Mouse (Mus musculus) lung, postnatal 0 days (tissue): Measurements from ENCODE around the gene Tmem147. TPM values are rescaled to one million over a fixed set of nuclear protein-coding genes. Genes with fewer than 3 reads are reported as not detected.
A peak's percentile ranks its signal among the peaks of the same experiment; 100 is the strongest.

Experiments
- ATAC-seq: fragments of 200-750 bp; cut with Nextera tagmentation; 2 replicates; pipeline ENCODE4 v1.8.0; 2017; ENCODE audit warnings: moderate library complexity
- DNase-seq: peaks from one replicate; pipeline ENCODE4 v3.0.0-alpha.2; 2016; ENCODE audit warnings: low spot score
- H3K27ac ChIP-seq: fragments of 300-500 bp; sonication (generic); 2 replicates; pipeline ENCODE4 v1.5.1; 2014; ENCODE audit warnings: antibody characterized with exemption, mild to moderate bottlenecking, low read length, mixed read lengths
- H3K27me3 ChIP-seq: fragments of 300-500 bp; sonication (generic); replicated peaks from 2 replicates; pipeline ENCODE4 v1.6.1; 2014; ENCODE audit warnings: low read length, mixed read lengths; ENCODE audit not compliant: insufficient read depth
- H3K36me3 ChIP-seq: fragments of 300-500 bp; sonication (generic); 2 replicates; pipeline ENCODE4 v1.6.1; 2014; ENCODE audit warnings: low read length, mixed read lengths; ENCODE audit not compliant: insufficient read depth
- H3K4me1 ChIP-seq: fragments of 300-500 bp; sonication (generic); 2 replicates; pipeline ENCODE4 v1.6.1; 2014; ENCODE audit warnings: antibody characterized with exemption, low read depth, low read length, mixed read lengths; ENCODE audit not compliant: insufficient read depth
- H3K4me2 ChIP-seq: fragments of 300-500 bp; sonication (generic); replicated peaks from 2 replicates; pipeline ENCODE4 v1.6.1; 2014; ENCODE audit warnings: low read depth, mild to moderate bottlenecking, low read length, moderate library complexity, mixed read lengths
- H3K4me3 ChIP-seq: fragments of 300-500 bp; sonication (generic); 2 replicates; pipeline ENCODE4 v1.5.1; 2014; ENCODE audit warnings: low read depth, low read length
- H3K9ac ChIP-seq: fragments of 300-500 bp; sonication (generic); replicated peaks from 2 replicates; pipeline ENCODE4 v1.6.1; 2014; ENCODE audit warnings: low read depth, mild to moderate bottlenecking
- H3K9me3 ChIP-seq: fragments of 300-500 bp; sonication (generic); 2 replicates; pipeline ENCODE4 v1.6.1; 2016; ENCODE audit warnings: low read length, mixed read lengths
- CTCF ChIP-seq: IDR thresholded peaks from 2 replicates; pipeline ENCODE4 v1.5.1; 2016; ENCODE audit warnings: antibody characterized with exemption, mild to moderate bottlenecking
- EP300 ChIP-seq: IDR thresholded peaks from 2 replicates; pipeline ENCODE4 v1.6.1; 2016; ENCODE audit warnings: antibody characterized with exemption, mild to moderate bottlenecking, control low read depth
- WGBS: fragments of 180-500 bp; shearing (Covaris S2); extraction: QIAGEN DNeasy Blood & Tissue Kit; methylation state at CpG from one replicate; pipeline ENCODE4 v1.1.7; 2014; 5-methylcytosine and 5-hydroxymethylcytosine counted together
- polyA plus RNA-seq: library from polyadenylated mRNA; unstranded; fragments of >200 nt; fragmentation: Nextera tagmentation; extraction: Ambion mirVana; gene quantifications from 2 replicates; pipeline ENCODE4 v1.2.1, GENCODE M21; 2015

Tmem147 gene
- polyA plus RNA-seq, 1 experiment from 2014 or later, result 193 TPM

DNA sequence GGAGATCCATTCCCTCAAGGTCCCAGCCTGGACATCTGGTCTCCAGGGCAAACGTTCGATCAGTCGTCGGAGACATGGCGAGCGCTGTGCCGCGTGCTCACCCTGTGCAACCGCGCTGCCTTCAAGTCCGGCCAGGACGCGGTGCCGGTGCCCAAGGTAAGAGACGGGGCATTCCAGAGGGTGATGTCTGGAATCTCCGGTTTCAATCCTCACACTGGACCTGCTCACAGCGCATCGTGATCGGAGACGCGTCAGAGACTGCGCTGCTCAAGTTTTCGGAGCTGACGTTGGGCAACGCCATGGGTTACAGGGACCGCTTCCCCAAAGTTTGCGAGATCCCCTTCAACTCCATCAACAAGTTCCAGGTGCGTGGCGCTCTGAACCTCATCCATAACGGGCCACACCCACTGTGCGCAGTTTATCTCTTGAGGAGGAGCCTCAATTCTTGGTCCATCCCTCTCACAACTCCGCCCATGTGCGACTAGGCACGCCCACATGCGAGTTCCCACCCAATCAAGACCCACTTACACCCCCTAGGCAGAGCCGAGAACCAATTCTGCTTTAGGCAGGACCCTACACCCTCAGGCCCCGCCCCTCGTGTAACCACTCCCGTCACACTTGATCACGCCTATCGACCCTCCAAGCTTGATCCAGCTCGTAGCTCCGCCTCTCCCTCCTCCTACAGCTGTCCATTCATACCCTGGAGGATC is 12.2 kb downstream of the Tmem147 start:
- Histone ChIP-seq H3K27me3 (no peaks in the 10 kb centered on the region), H3K36me3 (no peaks in the 10 kb centered on the region), H3K4me1 (no peaks in the 10 kb centered on the region), H3K27ac (no peak overlapping the region), H3K9me3 (no peaks in the 10 kb centered on the region), H3K4me3 (0 out of 2 replicates have a peak overlapping the region, but pooled peaks have one; percentile 3), H3K4me2 (peak overlapping the region; percentile 44), H3K9ac (no peak overlapping the region)
- ATAC-seq (peak; percentile 92), DNase-seq (peak; percentile 78)
- 3% methylated on average over 43 of the region's 43 CpGs for WGBS
- TF ChIP-seq EP300 (no peak), CTCF (no peak)

DNA sequence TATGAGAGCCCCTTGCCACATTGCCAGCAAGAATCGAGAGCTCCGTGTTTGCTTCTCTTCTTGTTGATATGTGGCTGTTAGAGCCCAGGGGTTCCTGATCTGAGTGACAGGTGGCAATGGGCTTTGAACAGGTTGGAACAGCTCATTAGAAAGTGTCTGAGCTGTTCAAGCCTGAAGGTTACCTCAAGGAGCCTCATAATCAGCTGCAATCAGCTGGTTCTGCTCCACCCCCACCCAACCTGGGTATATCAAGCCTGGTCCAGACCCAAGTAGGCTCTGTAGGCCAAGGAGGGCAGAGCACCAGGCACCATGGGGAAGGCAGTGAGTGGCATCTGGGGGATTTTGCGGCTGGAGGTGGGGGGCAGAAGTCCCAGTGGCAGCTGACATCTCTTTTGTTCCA is 17.4 kb downstream of the Tmem147 start, which contains the start of gene Atp4a:
TSS of gene Atp4a (plus strand) at position 268 of the 400 bp plus-strand sequence.
- TF ChIP-seq CTCF, result no peak
- no peak for TF ChIP-seq EP300
- no peak for ATAC-seq
- Histone ChIP-seq H3K4me1 (no peaks in the 10 kb centered on the region), H3K4me2 (no peak within 1 kb of the TSS), H3K4me3 (no peak within 1 kb of the TSS), H3K36me3 (no peaks in the 10 kb centered on the region), H3K27ac (no peak within 1 kb of the TSS), H3K27me3 (no peaks in the 10 kb centered on the region), H3K9me3 (no peaks in the 10 kb centered on the region), H3K9ac (no peak within 1 kb of the TSS)
- DNase-seq, result no peak
- 76% methylated on average over 3 of the region's 3 CpGs for WGBS

DNA sequence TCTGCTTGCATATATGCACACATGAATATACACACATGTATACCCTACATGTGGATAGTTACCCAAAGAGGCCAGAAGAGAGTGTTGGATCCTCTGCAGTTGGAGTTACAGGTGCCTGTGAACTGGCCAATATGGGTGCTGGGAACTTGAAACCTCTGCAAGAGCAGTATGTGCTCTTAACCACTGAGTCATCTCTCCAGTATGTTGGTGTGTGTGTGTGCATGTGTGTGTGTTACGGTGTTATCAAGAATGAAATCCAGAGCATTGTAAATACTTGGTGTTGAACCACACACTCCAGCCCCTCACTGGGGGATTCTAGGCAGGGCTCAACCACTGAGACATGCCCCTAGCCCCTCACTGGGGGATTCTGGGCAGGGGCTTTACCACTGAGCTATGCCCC is 21.9 kb downstream of the Tmem147 start:
- Histone ChIP-seq H3K9ac (no peak overlapping the region), H3K4me1 (no peaks in the 10 kb centered on the region), H3K4me3 (no peak overlapping the region), H3K27me3 (no peaks in the 10 kb centered on the region), H3K27ac (no peak overlapping the region), H3K4me2 (no peak overlapping the region), H3K36me3 (no peaks in the 10 kb centered on the region), H3K9me3 (no peaks in the 10 kb centered on the region)
- 46% methylated on average over 1 of the region's 1 CpGs for WGBS
- peak; percentile 68 for ATAC-seq
- TF ChIP-seq CTCF, result no peak
- peak; percentile 38; the same call in 1 of the 2 replicates for TF ChIP-seq EP300
- peak; percentile 42 for DNase-seq

DNA sequence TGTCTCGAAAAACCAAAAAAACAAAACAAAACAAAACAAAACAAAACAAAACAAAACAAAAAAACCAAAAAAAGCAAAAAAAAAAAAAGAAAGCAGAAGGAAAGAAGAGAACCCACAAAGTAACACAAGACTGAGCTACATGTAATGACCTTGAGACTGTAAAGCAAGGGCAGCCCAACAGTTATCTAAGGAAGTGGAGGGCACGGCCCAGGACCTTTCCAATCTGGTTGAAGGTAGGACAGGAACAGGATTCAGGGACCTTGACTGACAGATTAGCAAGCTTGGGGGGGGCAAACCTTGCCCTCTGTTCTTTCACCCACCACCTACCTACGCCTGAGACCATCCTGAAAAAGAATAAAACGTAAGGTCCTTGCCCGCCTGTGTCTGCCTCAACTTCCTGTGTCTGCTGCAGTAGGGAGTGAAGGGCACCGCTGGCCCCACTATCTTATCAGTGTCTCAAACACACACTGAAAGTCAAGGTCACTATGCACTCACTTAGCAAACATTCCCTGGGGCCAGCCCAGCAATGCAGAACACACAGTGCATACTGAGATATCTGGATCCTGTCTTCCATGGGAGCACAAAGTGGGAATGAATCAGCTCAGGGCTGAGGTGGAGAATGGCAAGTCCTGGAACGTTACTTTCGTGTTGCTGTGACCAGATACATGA is 23.0 kb downstream of the Tmem147 start:
- TF ChIP-seq CTCF (no peak), EP300 (no peak)
- H3K27ac ChIP-seq, result no peak overlapping the region
- no peak overlapping the region for H3K4me3 ChIP-seq
- no peak for DNase-seq
- H3K4me1 ChIP-seq, result no peaks in the 10 kb centered on the region
- 40% methylated on average over 7 of the region's 8 CpGs for WGBS
- H3K9me3 ChIP-seq, result no peaks in the 10 kb centered on the region
- no peaks in the 10 kb centered on the region for H3K36me3 ChIP-seq
- no peak for ATAC-seq
- H3K4me2 ChIP-seq, result no peak overlapping the region
- no peak overlapping the region for H3K9ac ChIP-seq
- no peaks in the 10 kb centered on the region for H3K27me3 ChIP-seq

DNA sequence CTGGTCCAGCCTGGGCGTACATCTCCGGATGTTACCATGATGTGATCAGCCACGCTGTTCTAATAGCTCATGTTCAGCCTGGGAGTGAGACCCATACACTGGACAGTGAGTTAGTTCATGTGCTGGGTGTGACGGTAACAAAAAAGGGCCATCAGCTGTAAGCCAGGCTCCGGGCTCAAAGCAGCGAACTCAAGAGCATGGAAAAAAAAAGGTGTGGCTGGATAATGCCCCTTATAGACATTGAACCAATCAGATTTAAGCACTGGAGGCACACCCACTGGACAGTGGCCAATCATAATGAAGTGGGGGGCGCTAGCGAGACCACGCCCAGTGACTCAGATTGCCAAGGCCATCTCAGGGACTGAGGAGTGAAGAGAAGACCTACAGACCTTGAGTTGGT is 30.8 kb downstream of the Tmem147 start, which contains the start of gene 2200002J24Rik:
TSS of gene 2200002J24Rik (plus strand) at position 338 of the 400 bp plus-strand sequence.
- Histone ChIP-seq H3K27me3 (no peaks in the 10 kb centered on the region), H3K36me3 (no peaks in the 10 kb centered on the region), H3K4me2 (no peak within 1 kb of the TSS), H3K9me3 (no peaks in the 10 kb centered on the region), H3K4me1 (0 out of 2 replicates have a peak, but pooled peaks cover 3% of the 10 kb centered on the region), H3K27ac (no peak within 1 kb of the TSS), H3K4me3 (no peak within 1 kb of the TSS), H3K9ac (no peak within 1 kb of the TSS)
- WGBS, result 33% methylated on average over 9 of the region's 9 CpGs
- ATAC-seq, result peak; percentile 41
- TF ChIP-seq CTCF, result no peak
- no peak for TF ChIP-seq EP300
- peak; percentile 68 for DNase-seq

DNA sequence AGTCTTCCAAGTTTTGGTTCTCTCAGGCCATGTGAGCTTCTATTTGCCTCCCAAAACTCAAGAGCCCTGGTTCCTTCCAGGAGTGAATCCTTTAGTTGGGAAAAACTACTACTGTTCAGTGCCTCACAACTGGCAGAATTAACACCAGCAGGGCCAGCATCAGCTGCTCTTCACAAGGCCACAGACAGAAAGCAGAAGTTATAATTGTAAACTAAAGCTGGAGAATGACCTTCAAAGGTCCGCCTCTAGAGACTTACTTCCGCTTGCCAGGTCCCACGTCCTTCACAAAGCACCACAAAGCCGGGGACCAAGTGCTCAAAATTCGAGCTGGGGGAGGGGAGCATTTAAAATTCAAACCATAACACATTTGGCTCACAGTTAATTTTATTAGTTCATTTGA is 31.2 kb downstream of the Tmem147 start:
- Histone ChIP-seq H3K27ac (no peak overlapping the region), H3K9me3 (no peaks in the 10 kb centered on the region), H3K36me3 (no peaks in the 10 kb centered on the region), H3K4me3 (no peak overlapping the region), H3K4me2 (no peak overlapping the region), H3K4me1 (0 out of 2 replicates have a peak, but pooled peaks cover 3% of the 10 kb centered on the region), H3K9ac (no peak overlapping the region), H3K27me3 (no peaks in the 10 kb centered on the region)
- WGBS, result 48% methylated on average over 5 of the region's 5 CpGs
- no peak for ATAC-seq
- TF ChIP-seq CTCF (no peak), EP300 (no peak)
- peak; percentile 32 for DNase-seq
